Mouse (Mus musculus) layer of hippocampus, adult 2 months (tissue): ENCODE results near the gene Hoxb7. TPM values are rescaled to one million over a fixed set of nuclear protein-coding genes. Genes with fewer than 3 reads are reported as not detected.

ENCODE experiments used
- DNase-seq, 2 experiments: peaks; one replicate each; pipeline ENCODE4 v3.0.0; 2022; ENCODE audit warnings: low spot score in 2 of 2
- H3K27ac ChIP-seq: fragments of 200-600 bp; 2 replicates; pipeline ENCODE4 v1.8.1; 2022
- H3K4me3 ChIP-seq: fragments of 200-600 bp; 2 replicates; pipeline ENCODE4 v1.8.1; 2022; ENCODE audit warnings: mild to moderate bottlenecking
- CTCF ChIP-seq: fragments of 200-600 bp; conservative IDR thresholded peaks from 2 replicates; pipeline ENCODE4 v1.8.1; 2022; ENCODE audit warnings: antibody characterized with exemption, mild to moderate bottlenecking, moderate library complexity
- long read RNA-seq, 2 experiments: library from polyadenylated mRNA; stranded (forward); transcript quantifications; one replicate each; pipeline ENCODE4 v2.0.0; 2021; ENCODE audit warnings: borderline mapping rate in 2 of 2
- total RNA-seq, 2 experiments: library from RNA; stranded (reverse); gene quantifications; 2 replicates each; pipeline ENCODE4 v1.2.3; 2021

The Hoxb7 gene
- not detected for total RNA-seq
- long read RNA-seq, experiment 1, result 0 reads
- long read RNA-seq, experiment 2, result 0 reads

GRCm38 (mm10) chr11:96285771-96286738 lies at the start of gene Hoxb7:
Gene Hoxb7 (plus strand): TSS chr11:96286623.
- TF ChIP-seq CTCF, result no peak
- Histone ChIP-seq H3K27ac (no peak within 1 kb of the TSS), H3K4me3 (no peak within 1 kb of the TSS)
- no peak for DNase-seq

GRCm38 (mm10) chr11:96240211-96240610 lies 46.2 kb upstream of the Hoxb7 start:
- peak; percentile 20 to 63 for DNase-seq
- Histone ChIP-seq H3K27ac (no peak overlapping the region), H3K4me3 (no peak overlapping the region)
- peak; percentile 85 for TF ChIP-seq CTCF

GRCm38 (mm10) chr11:96250901-96251300 lies 35.5 kb upstream of the Hoxb7 start:
- no peak overlapping the region for H3K27ac ChIP-seq
- H3K4me3 ChIP-seq, result no peak overlapping the region
- no peak for TF ChIP-seq CTCF
- DNase-seq, result no peak

- no peak for DNase-seq
- no peak overlapping the region for H3K4me3 ChIP-seq
- no peak for TF ChIP-seq CTCF
- H3K27ac ChIP-seq, result no peak overlapping the region
Observed at GRCm38 (mm10) chr11:96251480-96252031, 34.9 kb upstream of the Hoxb7 start.

- Histone ChIP-seq H3K4me3 (no peak overlapping the region), H3K27ac (no peak overlapping the region)
- no peak for TF ChIP-seq CTCF
- no peak for DNase-seq
Observed at GRCm38 (mm10) chr11:96252541-96253120, 33.8 kb upstream of the Hoxb7 start.

- DNase-seq, result no peak
- no peak overlapping the region for H3K27ac ChIP-seq
- H3K4me3 ChIP-seq, result no peak overlapping the region
- no peak for TF ChIP-seq CTCF
Observed at GRCm38 (mm10) chr11:96254221-96254620, 32.2 kb upstream of the Hoxb7 start.

GRCm38 (mm10) chr11:96255111-96255995 lies 31.1 kb upstream of the Hoxb7 start:
- TF ChIP-seq CTCF, result no peak
- DNase-seq, result no peak
- Histone ChIP-seq H3K27ac (no peak overlapping the region), H3K4me3 (no peak overlapping the region)

GRCm38 (mm10) chr11:96255996-96256445 lies 30.4 kb upstream of the Hoxb7 start:
- H3K27ac ChIP-seq, result no peak overlapping the region
- TF ChIP-seq CTCF, result no peak
- H3K4me3 ChIP-seq, result no peak overlapping the region
- no peak for DNase-seq

- no peak for TF ChIP-seq CTCF
- no peak overlapping the region for H3K27ac ChIP-seq
- no peak overlapping the region for H3K4me3 ChIP-seq
- DNase-seq, result no peak
Observed at GRCm38 (mm10) chr11:96257141-96257540, 29.3 kb upstream of the Hoxb7 start.

- no peak overlapping the region for H3K27ac ChIP-seq
Observed at GRCm38 (mm10) chr11:96259038-96259437, 27.4 kb upstream of the Hoxb7 start.

GRCm38 (mm10) chr11:96259511-96259910 lies 26.9 kb upstream of the Hoxb7 start:
- Histone ChIP-seq H3K4me3 (no peak overlapping the region), H3K27ac (no peak overlapping the region)
- TF ChIP-seq CTCF, result no peak
- DNase-seq, result no peak

More at GRCm38 (mm10) chr11:96259038-96259437, 27.4 kb upstream of the Hoxb7 start:
- DNase-seq, result no peak
- TF ChIP-seq CTCF, result no peak
- H3K4me3 ChIP-seq, result no peak overlapping the region

- no peak overlapping the region for H3K4me3 ChIP-seq
- DNase-seq, result no peak
- no peak overlapping the region for H3K27ac ChIP-seq
- no peak for TF ChIP-seq CTCF
Observed at GRCm38 (mm10) chr11:96260310-96260970, 26.0 kb upstream of the Hoxb7 start.
